Mouse (Mus musculus) forebrain, embryonic 16.5 days (tissue): ENCODE results near the gene Acer2. TPM values are rescaled to one million over a fixed set of nuclear protein-coding genes. Genes with fewer than 3 reads are reported as not detected.

ENCODE experiments used
- ATAC-seq: fragments of 200-750 bp; cut with Nextera tagmentation; 2 replicates; pipeline ENCODE4 v1.8.0; 2017; ENCODE audit warnings: mild to moderate bottlenecking, moderate library complexity
- H3K27ac ChIP-seq: fragments of 300-500 bp; sonication (generic); 2 replicates; pipeline ENCODE4 v1.5.1; 2014; ENCODE audit warnings: low read length, control low read depth
- H3K27me3 ChIP-seq: fragments of 300-500 bp; sonication (generic); replicated peaks from 2 replicates; pipeline ENCODE4 v1.6.1; 2014; ENCODE audit warnings: low read length; ENCODE audit not compliant: control insufficient read depth, insufficient read depth
- H3K36me3 ChIP-seq: fragments of 300-500 bp; sonication (generic); 2 replicates; pipeline ENCODE4 v1.6.1; 2014; ENCODE audit not compliant: control insufficient read depth, insufficient read depth
- H3K4me1 ChIP-seq: fragments of 300-500 bp; sonication (generic); replicated peaks from 2 replicates; pipeline ENCODE4 v1.6.1; 2014; ENCODE audit warnings: low read length; ENCODE audit not compliant: control insufficient read depth, insufficient read depth
- H3K4me2 ChIP-seq: fragments of 300-500 bp; sonication (generic); 2 replicates; pipeline ENCODE4 v1.6.1; 2014; ENCODE audit warnings: mild to moderate bottlenecking, low read length, control low read depth
- H3K4me3 ChIP-seq: fragments of 300-500 bp; sonication (generic); replicated peaks from 2 replicates; pipeline ENCODE4 v1.5.1; 2014; ENCODE audit warnings: mild to moderate bottlenecking, low read length, control low read depth
- H3K9ac ChIP-seq: fragments of 300-500 bp; sonication (generic); replicated peaks from 2 replicates; pipeline ENCODE4 v1.6.1; 2014; ENCODE audit warnings: low read depth, low read length, control low read depth
- H3K9me3 ChIP-seq: fragments of 300-500 bp; sonication (generic); 2 replicates; pipeline ENCODE4 v1.6.1; 2016; ENCODE audit warnings: low read length; ENCODE audit not compliant: control insufficient read depth
- WGBS: fragments of 180-500 bp; shearing (Covaris S2); extraction: QIAGEN DNeasy Blood & Tissue Kit; methylation state at CpG from one replicate; pipeline ENCODE4 v1.1.7; 2014; 5-methylcytosine and 5-hydroxymethylcytosine counted together
- polyA plus RNA-seq: library from polyadenylated mRNA; unstranded; fragments of >200 nt; fragmentation: Nextera tagmentation; extraction: Ambion mirVana; gene quantifications from 2 replicates; pipeline ENCODE4 v1.2.1, GENCODE M21; 2015

The Acer2 gene
- polyA plus RNA-seq, 1 experiment from 2014 or later = 11.7 TPM

DNA sequence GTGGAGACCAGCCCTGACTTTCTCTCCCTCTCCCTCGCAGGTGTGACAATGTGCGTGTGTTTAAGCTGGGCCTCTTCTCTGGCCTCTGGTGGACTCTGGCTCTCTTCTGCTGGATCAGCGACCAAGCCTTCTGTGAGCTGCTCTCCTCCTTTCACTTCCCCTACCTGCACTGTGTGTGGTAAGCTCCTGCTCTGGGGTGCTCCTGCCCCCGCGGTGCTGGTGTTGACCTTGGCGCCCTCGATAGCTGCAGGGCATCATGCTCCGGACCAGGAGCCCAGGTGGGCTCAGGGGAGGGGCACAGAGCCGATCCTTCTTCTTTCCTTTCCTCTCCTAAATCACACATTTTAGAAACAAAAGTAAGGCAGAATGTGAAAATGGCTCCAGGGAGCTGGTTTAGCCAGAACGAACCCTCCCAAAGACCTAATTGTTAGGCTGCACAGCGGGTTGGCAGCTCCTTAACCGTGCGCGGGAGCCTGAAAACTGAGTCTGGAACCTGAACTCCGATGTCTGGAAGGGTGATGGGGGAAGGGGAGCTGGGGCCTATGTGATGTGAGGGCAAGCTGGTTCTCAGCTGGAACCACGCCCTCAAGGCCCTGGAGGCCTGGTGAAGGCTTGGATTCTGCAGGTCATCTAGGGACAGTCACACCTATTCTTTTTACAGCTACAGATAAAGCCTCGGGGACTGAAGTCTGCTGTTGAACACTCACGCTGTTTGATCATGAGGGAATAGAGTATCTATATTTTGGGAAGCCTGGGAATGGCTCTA, 37.6 kb downstream of the Acer2 start:
- Histone ChIP-seq H3K9me3 (no peaks in the 10 kb centered on the region; the same call in 1 of the 2 replicates), H3K9ac (no peak overlapping the region), H3K4me2 (no peak overlapping the region), H3K27ac (no peak overlapping the region), H3K36me3 (no peaks in the 10 kb centered on the region), H3K4me1 (no peaks in the 10 kb centered on the region; the same call in 1 of the 2 replicates), H3K27me3 (no peaks in the 10 kb centered on the region), H3K4me3 (no peak overlapping the region)
- 15% methylated on average over 18 of the region's 18 CpGs for WGBS
- no peak for ATAC-seq

DNA sequence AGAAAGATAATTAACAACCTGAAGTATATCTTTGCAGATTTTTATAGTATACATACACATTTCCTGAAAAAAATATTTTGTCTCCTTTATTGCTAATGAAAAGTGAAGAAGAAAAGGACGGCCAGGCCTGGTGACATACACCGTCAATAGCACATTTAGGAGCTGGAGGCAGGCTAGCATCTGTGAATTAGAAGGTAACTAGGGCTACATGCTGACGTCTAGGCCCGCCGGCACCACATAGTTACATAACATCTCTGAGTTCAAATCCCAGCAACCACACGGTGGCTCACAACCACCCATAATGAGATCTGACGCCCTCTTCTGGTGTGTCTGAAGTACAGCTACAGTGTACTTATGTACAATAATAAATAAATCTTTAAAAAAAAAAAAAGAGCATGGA, 38.6 kb downstream of the Acer2 start:
- WGBS = 73% methylated on average over 7 of the region's 7 CpGs
- H3K9ac ChIP-seq = no peak overlapping the region
- H3K27me3 ChIP-seq = no peaks in the 10 kb centered on the region
- H3K4me2 ChIP-seq = no peak overlapping the region
- no peak overlapping the region for H3K27ac ChIP-seq
- H3K36me3 ChIP-seq = no peaks in the 10 kb centered on the region
- H3K4me3 ChIP-seq = no peak overlapping the region
- no peaks in the 10 kb centered on the region; the same call in 1 of the 2 replicates for H3K9me3 ChIP-seq
- H3K4me1 ChIP-seq = no peaks in the 10 kb centered on the region; the same call in 1 of the 2 replicates
- no peak for ATAC-seq

DNA sequence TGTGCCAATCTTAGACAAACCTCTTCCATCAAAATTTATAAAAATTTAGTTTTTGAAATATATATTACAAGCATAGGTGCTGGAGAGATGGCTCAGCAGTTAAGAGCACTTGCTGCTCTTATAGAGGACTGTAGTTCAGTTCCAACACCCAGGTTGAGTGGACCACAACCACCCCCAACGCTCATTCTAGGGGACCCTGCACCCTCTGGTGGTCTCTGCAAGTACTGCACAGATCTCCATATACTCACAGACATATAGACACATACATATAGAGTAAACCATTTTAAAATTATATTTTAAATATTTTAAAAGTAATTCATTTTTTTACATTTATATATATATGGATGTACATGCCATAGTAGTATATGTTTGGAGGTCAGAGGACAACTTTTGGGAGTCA, 41.9 kb downstream of the Acer2 start:
- Histone ChIP-seq H3K4me3 (no peak overlapping the region), H3K36me3 (no peaks in the 10 kb centered on the region), H3K27me3 (no peaks in the 10 kb centered on the region), H3K4me1 (no peaks in the 10 kb centered on the region; the same call in 1 of the 2 replicates), H3K4me2 (no peak overlapping the region), H3K27ac (no peak overlapping the region), H3K9ac (no peak overlapping the region), H3K9me3 (no peaks in the 10 kb centered on the region; the same call in 1 of the 2 replicates)
- no peak for ATAC-seq
- WGBS = 67% methylated on average over 1 of the region's 1 CpGs

GRCm38 (mm10) chr4:86923476-86924055, 49.4 kb downstream of the Acer2 start:
- ATAC-seq = no peak
- Histone ChIP-seq H3K4me2 (no peak overlapping the region), H3K4me1 (peaks cover 3% of the 10 kb centered on the region; the same call in 1 of the 2 replicates), H3K36me3 (no peaks in the 10 kb centered on the region), H3K27ac (no peak overlapping the region), H3K9me3 (no peaks in the 10 kb centered on the region), H3K4me3 (no peak overlapping the region), H3K27me3 (no peaks in the 10 kb centered on the region), H3K9ac (no peak overlapping the region)
- 52% methylated on average over 3 of the region's 3 CpGs for WGBS

DNA sequence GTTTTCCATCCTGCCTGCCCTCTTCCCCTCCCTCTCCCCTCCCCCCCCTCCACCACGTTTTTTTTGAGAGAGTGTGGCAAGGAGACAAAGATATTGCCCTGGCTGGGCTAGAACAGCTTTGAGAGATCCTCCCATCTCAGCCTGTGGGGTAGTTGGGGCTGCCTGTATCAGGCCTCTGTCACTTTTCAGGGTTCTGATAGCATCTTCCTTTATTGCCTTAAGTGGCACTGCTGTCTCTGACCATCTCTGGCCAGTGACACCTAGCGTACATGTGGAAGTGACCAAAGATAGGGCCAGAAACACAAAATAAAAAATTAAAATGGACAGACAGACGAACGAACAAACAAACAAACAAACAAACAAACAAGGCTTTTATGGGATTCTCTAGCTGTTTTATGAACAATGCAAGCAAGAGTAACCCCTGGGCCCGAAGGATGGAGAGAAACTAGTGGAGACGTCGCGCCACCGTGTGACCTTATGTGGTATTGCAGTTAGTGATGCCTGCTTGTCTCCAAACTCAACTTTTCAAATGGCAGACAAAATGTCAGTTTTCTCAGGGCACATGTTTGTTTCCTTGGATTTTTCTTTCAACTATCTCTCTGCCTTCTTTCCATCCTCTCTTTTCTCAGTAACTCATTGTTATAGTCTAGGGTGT, 50.7 kb downstream of the Acer2 start:
- Histone ChIP-seq H3K27me3 (no peaks in the 10 kb centered on the region), H3K9me3 (no peaks in the 10 kb centered on the region), H3K36me3 (no peaks in the 10 kb centered on the region), H3K9ac (no peak overlapping the region), H3K27ac (no peak overlapping the region), H3K4me1 (peaks cover 3% of the 10 kb centered on the region; the same call in 1 of the 2 replicates), H3K4me2 (no peak overlapping the region), H3K4me3 (no peak overlapping the region)
- WGBS = 7% methylated on average over 9 of the region's 9 CpGs
- ATAC-seq = peak; percentile 60

- Histone ChIP-seq H3K4me3 (no peak overlapping the region), H3K9ac (no peak overlapping the region), H3K4me2 (no peak overlapping the region), H3K36me3 (no peaks in the 10 kb centered on the region), H3K9me3 (no peaks in the 10 kb centered on the region), H3K27ac (no peak overlapping the region), H3K27me3 (no peaks in the 10 kb centered on the region), H3K4me1 (peaks cover 6% of the 10 kb centered on the region; the same call in 1 of the 2 replicates)
- 92% methylated on average over 3 of the region's 3 CpGs for WGBS
- no peak for ATAC-seq
These were observed 52.8 kb downstream of the Acer2 start for GRCm38 (mm10) chr4:86926997-86927396.

GRCm38 (mm10) chr4:86930101-86930635, 56.0 kb downstream of the Acer2 start:
- H3K9me3 ChIP-seq = no peaks in the 10 kb centered on the region
- 83% methylated on average over 7 of the region's 7 CpGs for WGBS
- peak overlapping the region; percentile 66 for H3K4me2 ChIP-seq
- peak; percentile 49 for ATAC-seq
- H3K4me3 ChIP-seq = peak overlapping the region; percentile 49
- H3K4me1 ChIP-seq = 0 out of 2 replicates have a peak, but pooled peaks cover 3% of the 10 kb centered on the region
- no peaks in the 10 kb centered on the region for H3K27me3 ChIP-seq
- no peaks in the 10 kb centered on the region for H3K36me3 ChIP-seq
- H3K9ac ChIP-seq = no peak overlapping the region
- no peak overlapping the region for H3K27ac ChIP-seq

DNA sequence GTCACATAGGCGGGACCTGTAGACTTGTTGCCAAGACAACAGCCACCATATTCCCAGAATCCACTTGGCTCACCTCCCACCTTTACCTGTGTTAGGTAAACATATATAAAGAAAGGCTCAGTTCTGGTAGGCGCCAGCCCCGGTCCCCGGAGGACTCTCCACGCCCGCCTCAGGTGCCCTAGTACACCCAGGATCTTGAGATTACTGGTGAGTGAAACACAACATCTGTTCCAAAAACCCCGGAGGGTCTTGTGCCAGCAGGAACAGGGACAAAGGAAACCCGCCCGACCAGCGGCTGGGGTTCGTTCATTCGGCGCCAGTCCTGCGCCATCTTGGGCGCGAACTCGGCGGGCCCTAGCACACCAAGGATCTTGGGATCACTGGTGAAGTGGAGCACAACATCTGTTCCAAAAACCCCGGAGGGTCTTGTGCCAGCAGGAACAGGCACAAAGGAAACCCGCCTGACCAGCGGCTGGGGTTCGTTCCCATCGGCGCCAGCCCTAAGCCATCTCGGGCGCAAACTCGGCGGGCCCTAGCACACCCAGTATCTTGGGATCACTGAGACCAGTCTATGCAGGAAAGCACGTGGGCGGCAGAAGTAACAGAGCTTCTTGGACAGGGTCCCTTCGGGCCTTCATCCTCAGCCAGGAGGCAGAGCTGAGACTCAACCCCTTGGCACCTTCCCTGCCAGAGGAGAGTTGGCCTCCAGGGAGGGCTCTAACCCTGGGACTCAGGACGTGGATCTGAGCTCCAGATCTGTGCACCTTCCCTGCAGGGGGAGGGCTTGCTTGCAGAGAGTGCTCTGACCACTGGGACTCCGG, 56.6 kb downstream of the Acer2 start:
- H3K4me2 ChIP-seq = peak overlapping the region; percentile 66
- H3K27ac ChIP-seq = peak overlapping the region; percentile 25
- H3K36me3 ChIP-seq = no peaks in the 10 kb centered on the region
- ATAC-seq = peak; percentile 74
- peak overlapping the region; percentile 58 for H3K9ac ChIP-seq
- 0 out of 2 replicates have a peak, but pooled peaks cover 3% of the 10 kb centered on the region for H3K4me1 ChIP-seq
- 5% methylated on average over 33 of the region's 33 CpGs for WGBS
- peak overlapping the region; percentile 49 for H3K4me3 ChIP-seq
- no peaks in the 10 kb centered on the region for H3K9me3 ChIP-seq
- no peaks in the 10 kb centered on the region for H3K27me3 ChIP-seq
